Mouse (Mus musculus) liver, embryonic 12.5 days (tissue): Measurements from ENCODE around the gene Ybx3. TPM values are rescaled to one million over a fixed set of nuclear protein-coding genes. Genes with fewer than 3 reads are reported as not detected.

Experiments
- ATAC-seq: fragments of 200-750 bp; cut with Nextera tagmentation; 2 replicates; pipeline ENCODE4 v1.8.0; 2017; ENCODE audit warnings: moderate number of reproducible peaks, mild to moderate bottlenecking, moderate library complexity
- H3K27ac ChIP-seq: fragments of 300-500 bp; sonication (generic); 2 replicates; pipeline ENCODE4 v1.5.1; 2016; ENCODE audit warnings: mild to moderate bottlenecking
- H3K27me3 ChIP-seq: fragments of 300-500 bp; sonication (generic); replicated peaks from 2 replicates; pipeline ENCODE4 v1.6.1; 2016; ENCODE audit warnings: mild to moderate bottlenecking, moderate library complexity
- H3K36me3 ChIP-seq: fragments of 300-500 bp; sonication (generic); 2 replicates; pipeline ENCODE4 v1.6.1; 2016; ENCODE audit warnings: mild to moderate bottlenecking, moderate library complexity
- H3K4me1 ChIP-seq: fragments of 300-500 bp; sonication (generic); 2 replicates; pipeline ENCODE4 v1.6.1; 2016
- H3K4me2 ChIP-seq: fragments of 300-500 bp; sonication (generic); 2 replicates; pipeline ENCODE4 v1.6.1; 2016; ENCODE audit warnings: mild to moderate bottlenecking, moderate library complexity
- H3K4me3 ChIP-seq: fragments of 300-500 bp; sonication (generic); 2 replicates; pipeline ENCODE4 v1.5.1; 2016; ENCODE audit warnings: mild to moderate bottlenecking, moderate library complexity
- H3K9ac ChIP-seq: fragments of 300-500 bp; sonication (generic); 2 replicates; pipeline ENCODE4 v1.6.1; 2016; ENCODE audit warnings: mild to moderate bottlenecking, moderate library complexity
- H3K9me3 ChIP-seq: fragments of 300-500 bp; sonication (generic); replicated peaks from 2 replicates; pipeline ENCODE4 v1.6.1; 2016; ENCODE audit warnings: mild to moderate bottlenecking, moderate library complexity
- WGBS: fragments of 180-500 bp; shearing (Covaris S2); methylation state at CpG from one replicate; pipeline ENCODE4 v1.1.7; 2016; ENCODE audit not compliant: insufficient replicate concordance; 5-methylcytosine and 5-hydroxymethylcytosine counted together
- polyA plus RNA-seq: library from polyadenylated mRNA; unstranded; fragments of >200 nt; fragmentation: Nextera tagmentation; extraction: Ambion mirVana; gene quantifications from 2 replicates; pipeline ENCODE4 v1.2.1, GENCODE M21; 2016

The Ybx3 gene
- polyA plus RNA-seq, 1 experiment from 2014 or later, result 88.6 TPM

- H3K36me3 ChIP-seq, result peaks cover 13% of the 10 kb centered on the region
- 0 out of 2 replicates have a peak overlapping the region, but pooled peaks have one; percentile 27 for H3K27ac ChIP-seq
- ATAC-seq, result no peak; the same call in 1 of the 2 replicates
- no peak overlapping the region for H3K4me2 ChIP-seq
- 47% methylated on average over 2 of the region's 2 CpGs for WGBS
- no peaks in the 10 kb centered on the region for H3K9me3 ChIP-seq
- H3K4me1 ChIP-seq, result peaks cover 37% of the 10 kb centered on the region
- peaks cover 23% of the 10 kb centered on the region for H3K27me3 ChIP-seq
- H3K4me3 ChIP-seq, result no peak overlapping the region
- H3K9ac ChIP-seq, result no peak overlapping the region
Measured at GRCm38 (mm10) chr6:131359543-131359942, 28.7 kb downstream of the Ybx3 start.

- no peak for ATAC-seq
Measured at GRCm38 (mm10) chr6:131354913-131355312, 33.4 kb downstream of the Ybx3 start.

GRCm38 (mm10) chr6:131353352-131353919 lies 34.8 kb downstream of the Ybx3 start, which contains the start of gene Styk1:
Gene Styk1 (minus strand): TSS chr6:131353597.
- H3K9me3 ChIP-seq, result no peaks in the 10 kb centered on the region
- 1% methylated on average over 16 of the region's 16 CpGs for WGBS
- H3K36me3 ChIP-seq, result no peaks in the 10 kb centered on the region
- no peak within 1 kb of the TSS for H3K27ac ChIP-seq
- H3K9ac ChIP-seq, result no peak within 1 kb of the TSS
- H3K4me1 ChIP-seq, result peaks cover 7% of the 10 kb centered on the region; the same call in 1 of the 2 replicates
- peak within 1 kb of the TSS; percentile 30 for H3K4me3 ChIP-seq
- H3K4me2 ChIP-seq, result peak within 1 kb of the TSS; percentile 45
- peaks cover 59% of the 10 kb centered on the region for H3K27me3 ChIP-seq
- ATAC-seq, result peak; percentile 66

More at GRCm38 (mm10) chr6:131354913-131355312, 33.4 kb downstream of the Ybx3 start:
- Histone ChIP-seq H3K27me3 (peaks cover 57% of the 10 kb centered on the region), H3K4me3 (no peak overlapping the region), H3K27ac (no peak overlapping the region), H3K9ac (no peak overlapping the region), H3K9me3 (no peaks in the 10 kb centered on the region), H3K4me1 (peaks cover 14% of the 10 kb centered on the region), H3K36me3 (no peaks in the 10 kb centered on the region), H3K4me2 (no peak overlapping the region)
- 41% methylated on average over 4 of the region's 4 CpGs for WGBS

- Histone ChIP-seq H3K36me3 (no peaks in the 10 kb centered on the region), H3K4me2 (no peak overlapping the region), H3K27me3 (peaks cover 20% of the 10 kb centered on the region), H3K9ac (no peak overlapping the region), H3K9me3 (no peaks in the 10 kb centered on the region), H3K27ac (no peak overlapping the region), H3K4me1 (no peaks in the 10 kb centered on the region), H3K4me3 (no peak overlapping the region)
- no peak for ATAC-seq
- 53% methylated on average over 2 of the region's 2 CpGs for WGBS
Measured at GRCm38 (mm10) chr6:131347026-131347425, 41.2 kb downstream of the Ybx3 start.

- Histone ChIP-seq H3K4me1 (no peaks in the 10 kb centered on the region), H3K27ac (no peak overlapping the region), H3K4me2 (no peak overlapping the region), H3K36me3 (no peaks in the 10 kb centered on the region), H3K9me3 (no peaks in the 10 kb centered on the region), H3K27me3 (0 out of 2 replicates have a peak, but pooled peaks cover 7% of the 10 kb centered on the region), H3K9ac (no peak overlapping the region), H3K4me3 (no peak overlapping the region)
- no peak for ATAC-seq
- 62% methylated on average over 7 of the region's 7 CpGs for WGBS
Measured at GRCm38 (mm10) chr6:131344346-131344745, 43.9 kb downstream of the Ybx3 start.

GRCm38 (mm10) chr6:131340082-131340481 lies 48.2 kb downstream of the Ybx3 start:
- H3K9ac ChIP-seq, result no peak overlapping the region
- H3K4me3 ChIP-seq, result no peak overlapping the region
- no peak overlapping the region for H3K4me2 ChIP-seq
- ATAC-seq, result no peak
- WGBS, result 59% methylated on average over 3 of the region's 3 CpGs
- no peaks in the 10 kb centered on the region for H3K9me3 ChIP-seq
- no peaks in the 10 kb centered on the region for H3K27me3 ChIP-seq
- H3K27ac ChIP-seq, result no peak overlapping the region
- no peaks in the 10 kb centered on the region for H3K4me1 ChIP-seq
- no peaks in the 10 kb centered on the region for H3K36me3 ChIP-seq

GRCm38 (mm10) chr6:131339309-131339708 lies 49.0 kb downstream of the Ybx3 start:
- no peak overlapping the region for H3K4me2 ChIP-seq
- no peaks in the 10 kb centered on the region for H3K36me3 ChIP-seq
- no peaks in the 10 kb centered on the region for H3K9me3 ChIP-seq
- no peak for ATAC-seq
- 56% methylated on average over 3 of the region's 3 CpGs for WGBS
- H3K27ac ChIP-seq, result no peak overlapping the region
- H3K9ac ChIP-seq, result no peak overlapping the region
- H3K4me1 ChIP-seq, result no peaks in the 10 kb centered on the region
- H3K27me3 ChIP-seq, result no peaks in the 10 kb centered on the region
- H3K4me3 ChIP-seq, result no peak overlapping the region

- Histone ChIP-seq H3K27me3 (no peaks in the 10 kb centered on the region), H3K4me1 (no peaks in the 10 kb centered on the region), H3K27ac (no peak overlapping the region), H3K36me3 (no peaks in the 10 kb centered on the region), H3K4me2 (no peak overlapping the region), H3K4me3 (no peak overlapping the region), H3K9me3 (no peaks in the 10 kb centered on the region), H3K9ac (no peak overlapping the region)
- ATAC-seq, result no peak
- WGBS, result 37% methylated on average over 1 of the region's 1 CpGs
Measured at GRCm38 (mm10) chr6:131338787-131339186, 49.5 kb downstream of the Ybx3 start.

GRCm38 (mm10) chr6:131327076-131327475 lies 61.2 kb downstream of the Ybx3 start:
- no peak overlapping the region for H3K9ac ChIP-seq
- no peak overlapping the region for H3K4me3 ChIP-seq
- no peaks in the 10 kb centered on the region for H3K4me1 ChIP-seq
- H3K27me3 ChIP-seq, result no peaks in the 10 kb centered on the region
- no peak overlapping the region for H3K4me2 ChIP-seq
- H3K27ac ChIP-seq, result no peak overlapping the region
- no peaks in the 10 kb centered on the region for H3K9me3 ChIP-seq
- no peaks in the 10 kb centered on the region for H3K36me3 ChIP-seq
- no peak for ATAC-seq
- 71% methylated on average over 2 of the region's 2 CpGs for WGBS

GRCm38 (mm10) chr6:131321854-131322639 lies 66.2 kb downstream of the Ybx3 start:
- 39% methylated on average over 3 of the region's 3 CpGs for WGBS
- no peak for ATAC-seq

GRCm38 (mm10) chr6:131316155-131317101 lies 71.8 kb downstream of the Ybx3 start:
- Histone ChIP-seq H3K9me3 (no peaks in the 10 kb centered on the region), H3K9ac (no peak overlapping the region), H3K27ac (no peak overlapping the region), H3K4me2 (no peak overlapping the region), H3K4me3 (no peak overlapping the region), H3K36me3 (no peaks in the 10 kb centered on the region), H3K4me1 (no peaks in the 10 kb centered on the region), H3K27me3 (no peaks in the 10 kb centered on the region)
- peak; percentile 46; the same call in 1 of the 2 replicates for ATAC-seq
- 59% methylated on average over 7 of the region's 7 CpGs for WGBS

More at GRCm38 (mm10) chr6:131321854-131322639, 66.2 kb downstream of the Ybx3 start:
- Histone ChIP-seq H3K4me1 (no peaks in the 10 kb centered on the region), H3K27ac (no peak overlapping the region), H3K27me3 (no peaks in the 10 kb centered on the region), H3K9me3 (no peaks in the 10 kb centered on the region), H3K9ac (no peak overlapping the region), H3K4me3 (no peak overlapping the region), H3K36me3 (no peaks in the 10 kb centered on the region), H3K4me2 (no peak overlapping the region)
